Mouse (Mus musculus) spleen, adult 2 months (tissue): ENCODE measurements at regions not wholly inside any gene's neighbourhood (a gene's known extent, or its start where the extent isn't known, plus 50 kb on each side); places are given as distances from the start of the nearest gene placed in this dataset.

Experiments used
- CTCF ChIP-seq: fragments of 200-500 bp; IDR thresholded peaks from 2 replicates; pipeline ENCODE4 v1.5.1; 2011; ENCODE audit warnings: mild to moderate bottlenecking, inconsistent platforms; ENCODE audit not compliant: insufficient read depth, insufficient read length, insufficient replicate concordance; ENCODE audit errors: extremely low read depth
- POLR2A ChIP-seq: fragments of 200-500 bp; IDR thresholded peaks from 2 replicates; pipeline ENCODE4 v1.6.1; 2011; ENCODE audit warnings: low read depth, low read length, inconsistent platforms

DNA sequence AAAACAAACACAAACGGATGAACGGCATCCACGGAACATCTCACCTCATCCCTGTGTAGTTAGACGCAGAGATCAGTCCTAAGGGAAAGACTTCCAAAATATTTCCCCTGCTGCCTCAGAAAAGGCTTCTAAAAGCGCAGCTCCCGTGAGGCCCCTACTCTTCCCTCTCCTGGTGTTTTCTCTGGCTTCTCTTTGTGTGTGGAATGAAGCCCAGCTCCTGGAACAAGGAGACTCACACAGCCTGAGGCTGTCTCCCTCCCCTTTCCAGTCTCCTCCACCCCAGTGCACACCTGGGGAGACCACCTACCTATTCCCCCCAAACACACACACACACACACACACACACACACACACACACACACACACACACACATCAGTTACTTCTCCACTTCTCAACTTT, 189.7 kb upstream of the Runx1 start:
- no peak for TF ChIP-seq POLR2A
- TF ChIP-seq CTCF = no peak
